Mouse (Mus musculus) adrenal gland, postnatal 36 days (tissue): ENCODE measurements around the gene Klhl7. TPM values are rescaled to one million over a fixed set of nuclear protein-coding genes. Genes with fewer than 3 reads are reported as not detected.
"Not testable (repeated sequence)": the region's sequence is repeated elsewhere in the genome, so short reads cannot be mapped to it uniquely, and the experiment has no call there.

Experiments used
- DNase-seq, 2 experiments: peaks; one replicate each; pipeline ENCODE4 v3.0.0; 2021; ENCODE audit warnings: mixed read lengths in 1 of 2
- total RNA-seq, 2 experiments: library from RNA; stranded (reverse); gene quantifications; 2 replicates each; pipeline ENCODE4 v1.2.3; 2021

Gene Klhl7
- total RNA-seq, 2 experiments from 2014 or later: 33.3 to 38.1 TPM

DNA sequence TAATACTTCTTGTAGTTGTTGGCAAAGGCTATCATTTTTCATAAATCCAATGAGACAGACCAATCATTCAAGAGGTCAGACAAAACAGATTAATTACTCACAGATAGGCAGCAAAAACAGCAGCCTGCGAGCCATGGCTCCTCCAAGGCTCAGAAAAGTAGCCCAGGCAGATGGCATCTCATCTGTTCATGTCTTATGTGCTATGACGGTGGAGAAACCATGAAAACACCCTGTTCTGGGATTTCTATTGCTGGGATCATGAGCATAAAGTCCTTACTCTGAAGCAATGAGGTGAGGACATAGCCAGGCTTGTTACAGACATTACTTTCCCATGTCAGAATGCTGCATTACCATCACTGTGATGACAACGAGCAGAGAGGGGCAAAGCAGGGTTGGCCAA is 7.9 kb upstream of the Klhl7 start:
- no peak for DNase-seq

DNA sequence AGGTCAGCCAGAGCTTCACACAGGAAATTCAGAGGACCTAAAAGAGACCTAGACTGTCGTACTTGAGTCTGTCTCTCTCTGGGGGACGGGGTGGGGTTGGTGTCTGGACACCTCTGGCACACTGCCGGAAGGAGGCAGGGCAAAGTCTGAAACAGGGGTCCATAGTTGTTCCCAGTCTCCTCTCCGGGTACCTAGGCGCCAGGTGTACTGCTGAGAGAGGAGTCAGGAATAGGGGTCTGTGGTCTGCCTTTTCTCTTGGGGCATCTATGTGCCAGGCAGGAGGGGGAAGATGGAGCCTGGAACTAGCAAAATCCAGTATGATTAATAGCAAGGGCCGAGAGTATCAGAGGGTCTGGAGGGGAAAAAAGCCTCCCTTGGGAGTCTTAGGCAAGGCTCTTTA is 5.0 kb upstream of the Klhl7 start:
- DNase-seq: no peak

DNA sequence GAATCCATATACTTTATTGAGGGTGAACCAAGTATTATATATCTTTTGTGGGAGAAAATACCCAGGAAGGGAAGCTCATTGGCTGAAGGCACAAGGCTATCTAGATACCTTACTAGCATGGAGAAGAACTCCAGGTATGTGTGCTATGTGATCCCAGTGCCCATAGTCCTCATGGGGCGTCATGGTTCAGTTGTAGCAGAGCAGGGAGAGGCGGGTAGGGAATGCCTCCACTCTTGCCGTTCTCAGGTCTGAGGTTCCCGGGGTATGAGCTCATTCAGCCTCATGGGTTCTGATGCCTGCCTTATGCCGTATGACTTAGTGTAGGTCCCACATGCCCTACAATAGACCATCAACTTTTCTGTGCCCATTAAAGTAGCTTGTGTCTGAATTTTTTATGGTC is 4.5 kb upstream of the Klhl7 start:
- no peak for DNase-seq

DNA sequence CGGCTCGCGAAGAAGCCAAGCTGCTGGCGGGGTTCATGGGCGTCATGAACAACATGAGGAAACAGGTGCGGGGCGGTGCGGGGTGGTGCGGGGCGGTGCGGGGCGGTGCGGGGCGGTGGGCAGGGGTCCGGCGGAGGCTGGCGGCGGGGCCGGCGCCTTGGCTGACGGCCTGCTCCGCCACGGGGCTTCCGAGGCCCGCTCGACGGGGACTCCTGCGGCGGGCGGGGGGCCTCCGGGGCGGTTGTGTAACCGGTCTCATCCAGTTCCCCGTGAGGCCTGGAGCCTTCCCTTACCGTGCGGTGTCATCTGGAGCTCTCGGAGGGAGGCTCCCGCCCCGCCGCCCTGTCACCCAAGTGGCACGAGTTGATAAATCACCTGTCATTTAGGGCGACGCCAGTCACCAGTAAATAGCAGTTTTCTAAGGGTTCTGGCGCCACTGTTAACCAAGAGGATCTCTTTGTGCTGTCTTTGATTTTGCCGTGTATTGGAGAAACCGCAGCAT is 456 bp downstream of the Klhl7 start:
- peak; percentile 68 to 71 for DNase-seq

DNA sequence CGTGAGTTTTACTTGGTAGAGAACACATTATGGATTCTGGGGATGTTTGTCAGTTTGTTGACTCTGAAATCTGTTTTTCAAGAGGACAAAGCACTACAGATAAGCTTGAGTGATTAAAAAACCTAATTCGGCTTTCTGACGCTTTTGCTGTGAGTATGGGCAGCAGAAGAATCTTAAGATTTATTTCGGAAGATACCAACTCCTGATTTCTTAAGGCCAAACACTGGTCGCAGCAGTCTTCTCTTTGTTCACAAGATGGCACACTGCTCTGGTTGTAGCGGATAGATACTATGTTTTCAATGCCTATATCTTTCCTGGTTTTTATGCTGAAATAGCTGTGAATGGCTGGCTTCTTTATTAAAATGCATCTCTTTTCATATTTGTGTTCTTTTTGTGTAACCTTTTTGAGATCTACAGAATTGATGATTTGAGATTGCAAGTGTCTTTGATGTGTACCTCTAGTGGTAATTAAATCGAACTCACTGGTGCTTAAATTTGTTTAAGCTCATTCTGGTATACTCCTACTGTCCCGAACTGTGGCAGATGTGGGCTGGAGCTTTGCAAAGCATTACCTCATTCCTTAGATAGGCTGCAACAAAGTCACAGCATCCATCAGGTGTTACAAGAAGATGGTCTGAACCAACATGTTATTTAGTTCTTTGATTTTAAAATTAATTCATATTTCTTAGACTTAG is 1.2 kb downstream of the Klhl7 start:
- no peak for DNase-seq

DNA sequence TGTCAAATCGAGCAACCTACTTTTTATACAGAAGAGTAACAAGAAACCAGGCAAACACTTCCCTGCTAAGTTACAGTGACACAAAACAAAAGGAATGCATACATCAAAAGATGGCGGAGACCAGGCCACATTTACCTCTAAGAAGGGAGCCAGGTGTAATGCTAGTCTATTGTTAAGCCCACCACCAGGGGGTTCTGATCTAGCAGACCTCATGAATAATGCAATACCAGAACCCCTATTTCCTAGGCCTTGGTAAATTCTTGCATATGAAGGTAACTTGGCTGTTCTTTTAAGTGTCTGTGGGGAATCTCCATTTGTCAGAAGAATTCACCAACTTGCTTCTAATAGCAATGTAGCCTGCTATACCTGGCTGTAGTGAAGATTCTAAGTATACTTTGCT is 2.8 kb downstream of the Klhl7 start:
- not testable (repeated sequence) for DNase-seq

DNA sequence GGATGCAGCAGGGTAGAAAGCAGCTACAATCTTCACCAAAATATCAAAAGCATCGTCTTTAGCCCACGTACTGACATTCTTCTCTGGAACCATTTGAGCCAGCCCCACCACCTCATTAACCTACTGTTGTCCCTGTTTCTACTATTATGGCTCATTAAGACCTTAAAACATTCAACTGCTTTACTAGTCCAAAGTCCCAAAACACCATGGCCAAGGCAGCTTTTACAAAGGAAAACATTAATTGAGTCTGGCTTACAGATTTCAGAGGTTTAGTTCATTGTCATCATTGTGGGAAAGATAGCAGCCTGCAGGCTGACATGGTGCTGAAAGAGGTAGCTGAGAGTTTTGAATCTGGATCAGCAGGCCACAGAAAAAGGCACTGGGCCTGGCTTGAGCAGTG is 3.4 kb downstream of the Klhl7 start:
- DNase-seq: no peak

DNA sequence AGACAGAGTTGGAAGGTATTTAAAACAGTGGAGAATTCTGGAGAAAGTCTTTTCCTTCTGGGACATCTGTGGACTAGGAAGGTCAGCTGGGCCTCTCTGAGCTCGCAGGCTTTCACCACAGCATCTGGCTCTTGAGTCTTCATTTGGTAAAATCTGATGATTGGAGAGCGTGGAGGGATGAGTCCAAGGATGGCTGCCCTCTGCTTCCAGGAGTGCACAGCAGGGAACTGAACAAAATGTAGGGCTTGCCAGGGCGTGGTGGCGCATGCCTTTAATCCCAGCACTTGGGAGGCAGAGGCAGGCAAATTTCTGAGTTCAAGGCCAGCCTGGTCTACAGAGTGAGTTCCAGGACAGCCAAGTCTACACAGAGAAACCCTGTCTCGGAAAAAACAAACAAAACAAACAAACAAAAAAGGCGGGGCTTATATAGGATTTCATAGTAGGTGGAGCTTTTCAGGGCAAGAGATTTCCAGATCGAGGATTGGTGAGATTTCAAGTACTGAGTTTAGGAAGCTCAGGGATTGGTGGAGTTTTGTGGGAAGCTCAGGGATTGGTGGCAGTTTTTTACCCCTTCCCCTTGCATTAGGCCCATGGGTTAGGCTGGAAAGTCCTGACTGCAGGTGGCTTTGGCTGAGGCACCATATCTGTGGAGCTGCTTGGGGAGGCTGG is 6.8 kb downstream of the Klhl7 start:
- no peak for DNase-seq

DNA sequence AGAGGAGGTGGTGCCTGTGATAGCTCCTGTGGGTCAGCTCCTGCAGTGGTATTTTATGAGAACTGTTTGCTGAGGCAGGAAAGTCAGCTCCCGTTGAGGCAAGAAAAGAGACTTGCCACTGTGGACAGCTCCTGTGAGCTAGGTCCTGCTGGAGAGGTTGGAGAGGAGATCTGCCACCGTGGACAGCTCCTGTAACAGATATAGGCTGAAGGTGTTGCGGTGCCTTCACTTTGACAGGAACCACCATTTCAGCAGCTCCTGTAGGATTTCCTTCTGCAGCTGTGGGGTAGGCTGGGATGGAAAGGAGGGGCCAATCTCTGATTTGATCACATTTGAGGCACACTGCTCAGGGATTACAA is 7.3 kb downstream of the Klhl7 start:
- DNase-seq: no peak

DNA sequence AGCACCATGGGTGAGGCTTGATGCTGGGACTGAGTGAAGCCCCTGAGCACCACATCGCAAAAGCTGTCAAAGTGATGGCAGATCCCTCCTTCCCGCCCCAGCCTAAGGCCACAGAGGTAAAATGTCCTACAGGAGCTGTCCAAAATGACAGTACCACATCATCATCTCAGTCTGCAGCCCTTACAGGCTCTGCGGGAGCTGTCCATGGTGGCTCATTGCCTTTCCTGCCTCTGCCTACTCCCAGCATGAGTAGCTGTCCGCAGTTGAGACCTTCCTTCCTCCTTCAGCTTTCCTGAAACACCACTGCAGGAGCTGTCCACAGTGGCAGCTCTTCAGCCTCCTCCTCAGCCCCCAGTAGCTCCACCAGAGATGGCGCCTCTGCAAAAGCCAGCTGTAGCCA is 9.7 kb downstream of the Klhl7 start:
- peak; percentile 50 to 64 for DNase-seq

DNA sequence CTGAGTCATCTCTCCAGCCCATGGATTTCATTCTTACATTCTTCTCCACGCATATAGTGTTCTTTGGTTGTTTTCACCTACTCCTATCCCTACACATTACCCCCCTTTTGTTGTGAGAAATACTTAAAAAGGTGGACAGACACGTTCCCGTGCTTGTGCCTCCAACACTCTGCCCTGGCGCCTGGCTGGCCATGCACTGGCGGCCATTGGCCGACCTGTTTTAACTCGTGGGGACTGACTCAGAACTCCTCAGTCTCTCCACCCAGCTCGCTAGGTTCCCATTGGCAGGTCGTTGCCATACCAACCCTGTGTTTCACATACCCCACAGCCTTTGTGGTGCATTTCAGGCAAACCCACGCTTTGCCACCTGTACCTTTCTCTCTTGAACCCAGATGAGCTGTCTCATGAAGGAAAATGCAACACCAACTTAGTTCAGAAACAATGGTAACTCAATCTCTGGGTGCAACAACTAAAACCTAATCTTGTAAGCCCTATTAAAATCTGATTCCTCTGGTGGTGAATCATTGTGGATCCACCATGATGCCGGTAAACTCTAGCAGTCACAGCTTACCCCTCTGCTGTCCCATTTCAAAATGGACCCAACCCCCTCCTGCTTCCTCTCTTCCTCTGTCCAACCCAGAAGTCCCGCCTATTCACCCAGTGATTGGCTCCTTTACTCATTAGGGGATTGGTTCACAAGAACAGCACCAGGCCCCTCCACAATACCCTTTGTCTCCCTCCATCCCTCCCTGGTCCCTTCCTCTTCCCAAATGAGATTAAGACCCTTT is 11.9 kb downstream of the Klhl7 start:
- DNase-seq: no peak

DNA sequence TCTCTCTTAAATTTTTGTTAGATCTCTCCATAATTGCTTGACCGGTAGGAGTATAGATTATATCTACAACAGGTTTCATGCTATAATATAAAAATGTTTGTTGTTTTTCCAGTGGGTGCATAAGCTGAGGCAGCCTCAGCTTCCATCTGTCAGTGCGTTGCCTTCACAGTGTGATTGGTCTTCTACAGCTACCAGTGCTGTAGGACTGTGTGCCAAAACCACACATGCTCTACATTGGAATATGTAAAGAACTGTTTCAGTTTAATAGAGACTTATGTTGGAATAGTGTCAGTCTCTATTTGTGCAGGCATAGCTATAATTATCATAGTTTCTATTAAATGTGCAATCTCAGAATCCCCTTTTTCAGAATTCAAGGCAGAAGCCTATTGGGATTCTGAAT is 21.8 kb downstream of the Klhl7 start:
- no peak for DNase-seq

DNA sequence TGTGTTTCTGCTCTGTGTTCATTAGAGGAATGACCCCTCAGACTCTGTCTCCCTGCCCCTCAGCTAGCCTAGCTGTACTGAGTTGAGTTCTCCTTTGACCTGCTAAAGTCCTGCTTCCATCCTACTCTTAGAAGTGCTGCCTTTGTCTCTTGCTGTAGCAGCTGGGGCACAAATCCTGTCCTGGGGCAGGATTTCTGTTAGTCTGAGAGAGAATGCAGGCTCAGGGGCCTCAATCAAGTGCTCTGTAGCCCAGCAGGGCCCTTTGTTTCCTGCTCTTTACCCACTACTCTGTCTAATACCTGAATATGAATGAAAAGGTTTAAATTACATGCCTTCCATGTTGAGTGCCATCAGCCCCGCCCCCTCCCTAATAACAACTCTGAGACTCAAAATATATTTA is 23.8 kb downstream of the Klhl7 start:
- no peak for DNase-seq

DNA sequence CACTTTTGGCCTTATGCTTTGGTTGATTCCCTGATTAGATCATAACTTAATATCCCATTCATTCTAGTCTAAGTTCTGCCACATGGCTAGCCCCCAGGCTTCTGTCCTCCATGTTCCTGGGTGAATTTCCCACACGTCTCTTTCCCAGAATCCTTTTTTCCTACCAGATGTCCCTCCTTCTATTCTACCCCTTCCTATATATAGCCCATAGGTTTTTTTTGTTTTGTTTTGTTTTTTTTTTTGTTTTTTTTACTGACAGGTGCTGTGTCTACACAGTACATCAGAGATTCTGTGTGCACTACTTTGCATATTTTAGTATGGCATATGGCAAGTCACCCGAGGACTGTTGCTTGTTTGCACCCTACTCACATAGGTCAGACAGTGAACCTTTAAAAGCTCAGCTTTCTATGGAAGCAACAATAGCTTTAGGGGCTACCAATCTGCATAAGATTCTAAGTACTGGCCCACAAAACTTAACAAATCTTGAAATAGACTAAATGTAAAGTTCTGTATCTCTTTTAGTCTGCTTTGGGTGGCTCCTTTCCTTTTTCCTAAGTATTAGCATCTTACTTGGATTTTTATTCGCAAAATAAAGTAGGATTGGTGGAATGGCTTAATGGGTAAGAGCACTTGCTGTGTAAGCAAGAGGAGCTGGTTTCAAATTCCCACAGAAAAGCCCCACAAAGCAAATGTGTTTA is 24.3 kb downstream of the Klhl7 start:
- no peak for DNase-seq

DNA sequence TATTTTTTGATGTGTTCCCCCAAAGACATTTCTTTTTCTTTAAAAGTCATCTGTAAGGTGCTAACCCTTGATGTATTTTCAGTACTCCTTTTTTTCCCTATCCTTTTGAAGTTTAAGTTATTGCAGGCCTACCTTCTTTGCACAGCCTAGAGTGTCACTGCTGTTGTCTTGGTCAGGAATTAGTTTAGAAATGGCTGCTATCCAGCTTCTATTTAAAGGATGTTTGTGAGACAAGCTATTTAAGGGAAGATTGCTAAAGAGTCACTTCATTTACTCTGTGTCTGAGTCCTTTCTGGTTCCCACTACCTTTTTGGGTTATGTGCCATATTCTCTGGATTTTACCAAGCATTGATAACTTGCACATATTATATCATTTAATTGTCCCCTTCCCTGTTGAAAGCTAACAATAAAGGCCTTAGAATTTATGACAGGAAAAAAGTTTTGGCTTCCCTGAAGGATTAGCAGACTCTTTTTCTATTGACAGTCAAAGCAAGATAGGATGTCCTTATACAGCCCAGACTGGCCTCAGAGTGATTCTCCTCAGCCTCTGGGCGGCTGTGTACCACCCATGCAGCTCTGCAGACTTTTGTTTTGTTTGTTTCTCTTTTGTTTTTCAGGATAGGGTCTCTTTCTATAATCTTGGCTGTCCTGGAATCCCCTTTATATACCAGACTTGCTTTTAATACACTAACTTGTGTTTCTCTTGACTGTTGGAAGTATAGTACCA is 25.7 kb downstream of the Klhl7 start:
- no peak for DNase-seq

DNA sequence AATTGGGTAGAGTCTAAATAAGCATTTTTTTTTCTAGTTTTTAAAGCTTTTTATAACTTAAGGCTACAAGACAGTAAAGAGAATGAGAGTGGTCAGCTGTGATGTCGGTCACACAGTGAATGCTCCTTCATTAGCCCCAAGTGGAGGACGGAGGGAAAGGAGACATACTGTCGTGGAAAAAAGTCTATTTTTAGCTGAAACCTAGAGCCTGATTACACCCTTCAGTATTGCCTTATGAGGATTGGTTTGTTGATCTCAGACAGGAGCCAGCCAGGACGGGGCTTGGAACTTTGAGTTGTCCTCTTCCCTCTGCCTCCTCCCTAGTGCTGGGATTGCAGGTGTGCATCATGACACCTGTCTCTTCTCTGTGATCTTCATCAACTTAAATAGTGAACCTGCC is 26.6 kb downstream of the Klhl7 start:
- no peak for DNase-seq

DNA sequence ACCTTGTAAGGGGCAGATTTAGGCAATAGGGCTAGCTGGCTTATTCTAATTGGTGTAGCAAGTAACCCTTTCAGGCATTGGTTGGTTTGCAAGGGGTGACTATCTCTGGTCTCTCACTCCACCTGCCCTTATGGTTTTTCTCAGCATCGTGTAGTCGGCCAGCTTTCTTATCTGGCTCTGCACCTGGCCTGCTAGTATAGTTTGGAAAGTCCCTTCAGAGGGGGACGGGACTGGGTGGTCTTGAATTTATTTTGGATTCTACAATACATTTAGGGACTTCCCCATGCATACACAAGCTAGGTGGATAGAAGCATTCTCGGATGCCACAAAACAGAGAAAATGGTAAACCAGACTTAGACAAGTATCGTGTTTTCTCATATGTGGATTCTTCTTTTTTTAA is 46.6 kb downstream of the Klhl7 start:
- no peak for DNase-seq

DNA sequence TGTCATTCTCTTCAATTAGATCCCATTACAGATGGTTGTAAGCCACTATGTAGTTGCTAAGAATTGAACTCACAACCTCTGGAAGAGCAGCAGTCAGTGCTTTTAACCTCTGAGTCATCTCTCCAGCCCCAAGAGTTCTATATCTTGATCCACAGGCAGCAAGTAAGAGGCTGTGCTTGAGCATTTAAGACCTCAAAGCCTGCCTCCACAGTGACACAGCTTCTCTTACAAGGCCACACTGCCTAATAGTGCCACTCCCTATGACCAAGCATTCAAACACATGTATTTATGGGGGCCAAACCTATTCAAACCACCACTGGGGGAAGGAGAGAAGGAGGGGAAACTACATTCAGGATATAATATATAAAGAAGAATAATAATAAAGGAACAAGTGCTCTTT is 51.8 kb downstream of the Klhl7 start:
- DNase-seq: no peak

DNA sequence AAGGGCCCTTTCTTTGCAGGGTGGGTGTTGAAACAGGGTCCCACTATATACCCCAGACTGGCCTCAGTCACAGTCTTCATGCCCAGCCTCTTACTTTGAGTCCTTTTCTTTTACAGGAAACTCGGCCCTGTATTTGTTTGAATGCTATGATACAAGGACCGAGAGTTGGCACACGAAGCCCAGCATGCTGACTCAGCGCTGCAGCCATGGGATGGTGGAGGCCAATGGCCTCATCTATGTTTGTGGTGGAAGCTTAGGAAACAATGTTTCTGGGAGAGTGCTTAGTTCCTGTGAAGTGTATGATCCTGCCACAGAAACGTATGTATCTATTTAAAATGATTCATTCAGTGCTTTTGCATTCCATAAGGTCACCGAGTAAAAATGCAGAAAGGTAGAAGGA is 56.4 kb downstream of the Klhl7 start:
- peak in 1 of 2 experiments; percentile 51 for DNase-seq

DNA sequence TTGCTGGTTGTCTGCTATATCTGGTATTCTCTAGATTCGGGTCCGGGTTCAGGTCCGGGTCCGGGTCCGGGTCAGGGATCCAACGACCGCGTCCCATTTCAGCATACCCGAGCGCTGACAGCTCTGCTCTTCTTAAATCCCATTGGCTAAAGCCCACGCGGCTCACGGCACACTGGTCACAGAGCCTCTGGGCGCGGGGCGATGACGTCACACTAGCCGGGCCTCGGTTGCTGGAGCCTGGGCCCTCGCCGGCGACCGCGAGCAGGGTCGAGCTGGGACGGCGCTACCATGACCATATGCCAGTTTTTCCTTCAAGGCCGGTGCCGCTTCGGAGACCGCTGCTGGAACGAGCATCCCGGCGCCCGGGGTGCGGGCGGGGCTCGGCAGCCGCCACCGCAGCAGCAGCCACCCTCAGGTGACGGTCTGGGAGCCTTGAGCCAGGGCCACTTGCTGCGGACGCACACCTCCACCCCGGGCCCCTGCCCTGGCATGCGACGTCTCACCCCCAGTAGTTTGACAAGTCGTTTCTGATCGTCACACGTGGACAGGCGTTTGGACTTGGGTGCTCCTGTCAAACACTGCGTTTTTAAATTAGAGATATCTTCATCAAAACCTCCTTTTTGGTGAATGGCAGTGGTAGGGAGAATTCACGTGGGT is 64.5 kb downstream of the Klhl7 start, which contains the start of gene Nupl2:
Nupl2 (plus strand) TSS at position 175 of the 657 bp plus-strand sequence.
- DNase-seq: peak; percentile 97 to 98

DNA sequence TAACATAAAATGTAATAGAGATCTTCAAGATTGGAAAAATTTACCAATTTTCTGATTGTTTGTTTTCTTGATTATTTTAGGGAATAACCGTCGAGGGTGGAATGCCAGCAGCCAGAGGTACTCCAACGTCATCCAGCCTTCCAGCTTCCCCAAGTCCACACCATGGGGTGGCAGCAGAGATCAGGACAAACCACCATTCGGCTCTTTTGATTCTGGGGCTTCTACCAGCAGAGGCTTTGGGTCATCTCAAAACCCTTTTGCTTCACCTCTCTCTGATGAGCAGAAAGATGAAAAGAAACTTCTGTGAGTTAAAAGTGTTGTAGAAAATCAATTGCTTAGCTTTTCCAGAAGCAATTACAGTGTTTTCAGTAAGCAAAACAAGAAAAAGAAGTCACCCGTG is 66.9 kb downstream of the Klhl7 start:
- no peak for DNase-seq
